Mouse (Mus musculus): Measurements from ENCODE around the gene Adgrg3. TPM values are rescaled to one million over a fixed set of nuclear protein-coding genes. Genes with fewer than 3 reads are reported as not detected.
A peak's percentile ranks its signal among the peaks of the same experiment; 100 is the strongest.

Gene Adgrg3
- polyA plus RNA-seq, 1 experiment, result 0.16 TPM

- no peak overlapping the region for H3K4me3 ChIP-seq (replicated peaks; ENCODE audit: insufficient read depth, low read depth, low read length)
- 75% methylated on average over 6 of the region's 6 CpGs for WGBS
Measured at GRCm38 (mm10) chr8:94999004-94999403, 18.5 kb upstream of the Adgrg3 start.

GRCm38 (mm10) chr8:94999956-95000355, 17.5 kb upstream of the Adgrg3 start:
- no peak overlapping the region for H3K4me3 ChIP-seq (replicated peaks; ENCODE audit: insufficient read depth, low read depth, low read length)
- DNase-seq, result no peak
- H3K27me3 ChIP-seq (ENCODE audit: control insufficient read depth, insufficient read depth, low read length), result no peaks in the 10 kb centered on the region
- 0 out of 2 replicates have a peak, but pooled peaks cover 3% of the 10 kb centered on the region for H3K4me1 ChIP-seq (ENCODE audit: control insufficient read depth, insufficient read depth, low read length)
- TF ChIP-seq CTCF (IDR thresholded peaks at IDR 0.05; ENCODE audit: borderline replicate concordance, insufficient read depth, low read depth, low read length), result no peak
- no peak for TF ChIP-seq POLR2A (IDR thresholded peaks at IDR 0.05; ENCODE audit: borderline replicate concordance, insufficient read depth, low read length)
- peak overlapping the region; percentile 44; the same call in 1 of the 2 replicates for H3K27ac ChIP-seq (ENCODE audit: insufficient read depth, low read length)
- 63% methylated on average over 6 of the region's 6 CpGs for whole genome bisulfite sequencing

More at GRCm38 (mm10) chr8:94999004-94999403, 18.5 kb upstream of the Adgrg3 start:
- DNase-seq, result no peak
- Histone ChIP-seq H3K27ac (ENCODE audit: insufficient read depth, low read length) (peak overlapping the region; percentile 44; the same call in 1 of the 2 replicates), H3K4me1 (ENCODE audit: control insufficient read depth, insufficient read depth, low read length) (peaks cover 4% of the 10 kb centered on the region; the same call in 1 of the 2 replicates), H3K27me3 (ENCODE audit: control insufficient read depth, insufficient read depth, low read length) (no peaks in the 10 kb centered on the region)
- TF ChIP-seq CTCF (IDR thresholded peaks at IDR 0.05; ENCODE audit: borderline replicate concordance, insufficient read depth, low read depth, low read length), result no peak
- no peak for TF ChIP-seq POLR2A (IDR thresholded peaks at IDR 0.05; ENCODE audit: borderline replicate concordance, insufficient read depth, low read length)

GRCm38 (mm10) chr8:95000684-95001083, 16.8 kb upstream of the Adgrg3 start:
- no peak overlapping the region for H3K27ac ChIP-seq (ENCODE audit: insufficient read depth, low read length)
- TF ChIP-seq POLR2A (IDR thresholded peaks at IDR 0.05; ENCODE audit: borderline replicate concordance, insufficient read depth, low read length) (no peak), CTCF (IDR thresholded peaks at IDR 0.05; ENCODE audit: borderline replicate concordance, insufficient read depth, low read depth, low read length) (no peak)
- 21% methylated on average over 5 of the region's 5 CpGs for WGBS
- H3K4me3 ChIP-seq (replicated peaks; ENCODE audit: insufficient read depth, low read depth, low read length), result no peak overlapping the region
- no peak for DNase-seq
- no peaks in the 10 kb centered on the region for H3K27me3 ChIP-seq (ENCODE audit: control insufficient read depth, insufficient read depth, low read length)
- H3K4me1 ChIP-seq (ENCODE audit: control insufficient read depth, insufficient read depth, low read length), result 0 out of 2 replicates have a peak, but pooled peaks cover 3% of the 10 kb centered on the region

DNA sequence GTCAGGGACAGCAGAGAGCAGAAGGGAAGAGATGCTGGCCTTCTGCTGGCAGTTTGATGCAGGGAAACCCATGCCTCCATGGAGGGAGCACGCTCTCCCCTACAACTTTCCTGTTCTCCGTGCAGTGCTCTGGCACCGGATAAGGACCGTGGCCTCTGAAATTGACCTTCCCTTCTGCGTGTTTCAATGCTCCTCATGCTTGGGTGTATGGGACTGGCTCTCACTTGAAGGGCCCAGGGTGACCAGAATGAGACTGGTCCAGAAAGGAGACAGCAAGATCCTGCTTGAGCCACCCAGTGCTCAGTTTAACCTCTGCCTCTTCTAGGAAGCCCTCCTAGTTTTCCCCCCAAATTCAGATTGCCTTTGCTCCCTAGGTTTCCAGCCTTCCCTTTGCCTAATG, 16.3 kb upstream of the Adgrg3 start:
- 67% methylated on average over 5 of the region's 5 CpGs for WGBS
- DNase-seq, result no peak
- no peak for TF ChIP-seq POLR2A (IDR thresholded peaks at IDR 0.05; ENCODE audit: borderline replicate concordance, insufficient read depth, low read length)
- Histone ChIP-seq H3K27ac (ENCODE audit: insufficient read depth, low read length) (no peak overlapping the region), H3K27me3 (ENCODE audit: control insufficient read depth, insufficient read depth, low read length) (no peaks in the 10 kb centered on the region), H3K4me1 (ENCODE audit: control insufficient read depth, insufficient read depth, low read length) (0 out of 2 replicates have a peak, but pooled peaks cover 3% of the 10 kb centered on the region), H3K4me3 (replicated peaks; ENCODE audit: insufficient read depth, low read depth, low read length) (no peak overlapping the region)

- Histone ChIP-seq H3K27ac (ENCODE audit: insufficient read depth, low read length) (no peak overlapping the region), H3K4me1 (ENCODE audit: control insufficient read depth, insufficient read depth, low read length) (0 out of 2 replicates have a peak, but pooled peaks cover 3% of the 10 kb centered on the region), H3K4me3 (replicated peaks; ENCODE audit: insufficient read depth, low read depth, low read length) (no peak overlapping the region), H3K27me3 (ENCODE audit: control insufficient read depth, insufficient read depth, low read length) (no peaks in the 10 kb centered on the region)
- peak; percentile 71 to 77 for DNase-seq
- TF ChIP-seq CTCF (IDR thresholded peaks at IDR 0.05; ENCODE audit: borderline replicate concordance, insufficient read depth, low read depth, low read length) (peak; percentile 98), POLR2A (IDR thresholded peaks at IDR 0.05; ENCODE audit: borderline replicate concordance, insufficient read depth, low read length) (no peak)
- WGBS, result 9% methylated on average over 7 of the region's 7 CpGs
Measured at GRCm38 (mm10) chr8:95001655-95002054, 15.8 kb upstream of the Adgrg3 start.

DNA sequence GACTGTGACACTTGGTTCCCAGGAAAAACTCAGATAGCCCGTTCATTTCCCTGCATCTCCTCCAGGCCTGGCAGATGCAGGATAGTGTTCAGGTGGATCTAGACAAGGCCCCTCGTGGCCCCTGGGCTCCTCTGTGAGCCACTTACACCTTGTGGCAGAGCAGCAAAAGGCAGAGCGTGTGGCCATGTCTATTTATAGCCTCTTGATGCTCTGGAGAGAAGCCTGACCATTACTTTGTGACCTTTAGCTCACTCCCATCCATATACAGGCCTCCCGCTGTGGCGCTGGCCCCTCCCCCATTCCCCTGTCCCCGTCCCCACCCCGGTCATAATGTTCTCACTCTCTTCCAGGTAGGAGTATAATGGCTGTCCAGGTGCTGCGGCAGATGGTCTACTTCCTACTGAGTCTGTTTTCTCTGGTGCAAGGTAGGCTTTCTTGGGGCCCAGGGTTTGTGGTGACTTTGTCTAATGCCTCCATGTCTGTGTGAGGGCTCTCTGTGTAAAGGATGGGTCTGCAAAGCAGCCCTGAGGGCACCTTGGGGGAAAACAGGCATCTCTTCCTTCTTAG, 15.3 kb upstream of the Adgrg3 start:
- DNase-seq, result peak in 1 of 2 experiments; percentile 31
- TF ChIP-seq POLR2A (IDR thresholded peaks at IDR 0.05; ENCODE audit: borderline replicate concordance, insufficient read depth, low read length), result no peak
- no peak for TF ChIP-seq CTCF (IDR thresholded peaks at IDR 0.05; ENCODE audit: borderline replicate concordance, insufficient read depth, low read depth, low read length)
- Histone ChIP-seq H3K4me3 (replicated peaks; ENCODE audit: insufficient read depth, low read depth, low read length) (no peak overlapping the region), H3K27me3 (ENCODE audit: control insufficient read depth, insufficient read depth, low read length) (no peaks in the 10 kb centered on the region), H3K4me1 (ENCODE audit: control insufficient read depth, insufficient read depth, low read length) (0 out of 2 replicates have a peak, but pooled peaks cover 3% of the 10 kb centered on the region), H3K27ac (ENCODE audit: insufficient read depth, low read length) (no peak overlapping the region)
- WGBS, result 41% methylated on average over 8 of the region's 8 CpGs

DNA sequence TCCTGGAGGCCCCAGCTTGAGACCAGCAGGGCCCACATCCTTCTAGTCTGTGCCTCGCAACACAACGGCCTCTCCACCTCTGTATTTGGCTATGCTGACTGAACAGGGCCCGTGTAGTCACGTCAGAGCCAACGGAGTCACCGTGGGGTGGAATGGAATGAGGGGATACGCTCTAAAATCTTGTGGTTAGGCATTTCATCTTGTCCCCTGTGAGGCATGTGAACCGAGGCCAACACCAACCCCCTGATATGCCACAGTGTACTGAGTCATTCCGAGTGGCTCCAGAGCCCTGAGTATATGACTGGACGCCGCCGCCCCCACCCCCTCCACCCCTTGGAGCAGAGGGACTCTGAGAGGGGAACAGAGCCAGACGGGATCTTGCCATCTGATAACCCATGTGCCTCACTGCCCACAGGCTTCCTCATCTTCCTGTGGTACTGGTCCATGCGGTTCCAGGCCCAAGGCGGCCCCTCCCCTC, 5.0 kb upstream of the Adgrg3 start:
- H3K4me3 ChIP-seq (replicated peaks; ENCODE audit: insufficient read depth, low read depth, low read length), result no peak overlapping the region
- 76% methylated on average over 15 of the region's 15 CpGs for WGBS
- no peak for TF ChIP-seq POLR2A (IDR thresholded peaks at IDR 0.05; ENCODE audit: borderline replicate concordance, insufficient read depth, low read length)
- no peaks in the 10 kb centered on the region for H3K27me3 ChIP-seq (ENCODE audit: control insufficient read depth, insufficient read depth, low read length)
- no peaks in the 10 kb centered on the region; the same call in 1 of the 2 replicates for H3K4me1 ChIP-seq (ENCODE audit: control insufficient read depth, insufficient read depth, low read length)
- H3K27ac ChIP-seq (ENCODE audit: insufficient read depth, low read length), result no peak overlapping the region
- DNase-seq, result no peak

DNA sequence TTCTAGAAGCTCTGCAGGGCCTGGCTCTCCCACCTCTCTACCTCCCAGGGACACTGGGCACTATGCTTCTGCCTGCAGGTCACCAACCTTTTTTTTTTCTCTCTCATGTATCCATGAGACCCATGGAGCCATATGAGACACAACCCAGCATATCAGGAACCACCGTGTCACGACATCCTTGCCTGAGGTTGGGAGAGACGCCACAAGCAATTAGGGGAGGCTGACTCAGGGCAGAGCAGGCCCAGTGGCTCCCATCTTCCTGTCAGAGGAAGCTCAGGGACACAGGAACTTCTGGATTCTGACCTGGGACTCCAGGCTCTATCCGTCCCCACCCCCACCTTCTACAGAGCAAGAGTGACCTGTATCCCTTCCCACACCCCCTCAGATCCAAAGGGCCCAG, 1.6 kb upstream of the Adgrg3 start:
- no peaks in the 10 kb centered on the region for H3K27me3 ChIP-seq (ENCODE audit: control insufficient read depth, insufficient read depth, low read length)
- DNase-seq, result no peak
- H3K4me1 ChIP-seq (ENCODE audit: control insufficient read depth, insufficient read depth, low read length), result no peaks in the 10 kb centered on the region; the same call in 1 of the 2 replicates
- no peak overlapping the region for H3K4me3 ChIP-seq (replicated peaks; ENCODE audit: insufficient read depth, low read depth, low read length)
- no peak overlapping the region for H3K27ac ChIP-seq (ENCODE audit: insufficient read depth, low read length)
- TF ChIP-seq POLR2A (IDR thresholded peaks at IDR 0.05; ENCODE audit: borderline replicate concordance, insufficient read depth, low read length), result no peak
- TF ChIP-seq CTCF (IDR thresholded peaks at IDR 0.05; ENCODE audit: borderline replicate concordance, insufficient read depth, low read depth, low read length), result no peak
- WGBS, result 80% methylated on average over 4 of the region's 4 CpGs

Measured in cerebellum, adult 2 months (tissue).